Mouse (Mus musculus) MEL (cell line): Measurements from ENCODE around the gene Ergic1.

Experiments
- CHD1 ChIP-seq: IDR thresholded peaks from 2 replicates; pipeline ENCODE4 v1.6.1; 2012; ENCODE audit warnings: low read depth, mild to moderate bottlenecking, inconsistent platforms, low read length, improper control_type of control experiment
- CTCF ChIP-seq, 3 experiments: IDR thresholded peaks in 2 of 3; conservative IDR thresholded peaks in 1 of 3; 2 replicates each; pipeline ENCODE4 v1.5.1; 2011 to 2012; ENCODE audit warnings: low read length in 3 of 3, low read depth in 2 of 3, mild to moderate bottlenecking in 2 of 3, improper control_type of control experiment in 1 of 3, inconsistent platforms in 1 of 3, mixed read lengths in 1 of 3, moderate library complexity in 1 of 3; ENCODE audit not compliant: control insufficient read depth in 1 of 3, insufficient read depth in 1 of 3, poor library complexity in 1 of 3, severe bottlenecking in 1 of 3
- E2F4 ChIP-seq: IDR thresholded peaks from 2 replicates; pipeline ENCODE4 v1.6.1; 2011; ENCODE audit warnings: low read depth, low read length, improper control_type of control experiment, borderline replicate concordance
- ELF1 ChIP-seq: IDR thresholded peaks from 2 replicates; pipeline ENCODE4 v1.6.1; 2014; ENCODE audit warnings: low read depth, mild to moderate bottlenecking, inconsistent platforms, low read length, improper control_type of control experiment, moderate library complexity
- HCFC1 ChIP-seq: IDR thresholded peaks from 2 replicates; pipeline ENCODE4 v1.6.1; 2012; ENCODE audit warnings: low read depth, mild to moderate bottlenecking, inconsistent platforms, low read length, improper control_type of control experiment, moderate library complexity
- POLR2AphosphoS2 ChIP-seq: IDR thresholded peaks from 2 replicates; pipeline ENCODE4 v1.6.1; 2011; ENCODE audit warnings: low read length, improper control_type of control experiment
- TAL1 ChIP-seq: IDR thresholded peaks from 2 replicates; pipeline ENCODE4 v1.6.1; 2012; ENCODE audit warnings: mild to moderate bottlenecking, inconsistent platforms, low read length, moderate library complexity, mixed read lengths
- UBTF ChIP-seq: IDR thresholded peaks from 2 replicates; pipeline ENCODE4 v1.6.1; 2012; ENCODE audit warnings: low read depth, mild to moderate bottlenecking, inconsistent platforms, low read length, improper control_type of control experiment, moderate library complexity, borderline replicate concordance; ENCODE audit not compliant: insufficient read depth
- ZC3H11A ChIP-seq: IDR thresholded peaks from 2 replicates; pipeline ENCODE4 v1.6.1; 2012; ENCODE audit warnings: low read depth, mild to moderate bottlenecking, inconsistent platforms, low read length, improper control_type of control experiment

- no peak for TF ChIP-seq HCFC1
- TF ChIP-seq ELF1, result no peak
- no peak for TF ChIP-seq UBTF
- no peak; a peak in 1 of 6 replicates for TF ChIP-seq CTCF (IDR thresholded peaks at IDR 0.05 in 2 of 3, conservative IDR thresholded peaks at IDR 0.05 in 1 of 3; ENCODE audit: control insufficient read depth in 1 of 3, insufficient read depth in 1 of 3, low read depth in 2 of 3, low read length in 3 of 3, poor library complexity in 1 of 3, severe bottlenecking in 1 of 3)
- TF ChIP-seq POLR2AphosphoS2, result no peak
- TF ChIP-seq CHD1, result no peak
- no peak for TF ChIP-seq TAL1
- TF ChIP-seq ZC3H11A, result no peak
- TF ChIP-seq E2F4, result no peak
Measured at GRCm38 (mm10) chr17:26628479-26628878, 67.2 kb downstream of the Ergic1 start.
